13 mouse cellular contexts compared by ENCODE assay signal in the genomic region with DNA sequence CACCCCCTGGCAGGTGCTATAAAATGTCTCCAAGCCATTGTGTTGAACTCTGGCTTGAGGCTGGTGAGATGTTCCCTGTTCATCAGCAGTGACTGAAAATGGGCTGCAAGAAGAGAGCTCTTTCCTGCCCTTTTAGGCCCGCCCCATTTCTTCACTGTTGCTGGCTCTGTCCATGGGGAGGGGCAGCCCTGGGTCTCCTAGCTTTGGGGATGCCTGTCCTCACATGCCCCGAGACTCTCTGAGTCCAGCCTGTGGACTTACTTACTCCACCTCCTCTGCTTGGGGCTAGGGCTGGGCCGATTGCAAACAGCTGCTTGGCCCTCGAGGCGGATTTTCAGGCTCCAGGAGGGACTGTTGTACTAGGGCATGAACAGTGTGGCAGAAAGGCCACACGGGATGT. TPM values are rescaled to one million over a fixed set of nuclear protein-coding genes. Genes with fewer than 3 reads are reported as not detected.
DNase-seq lines count a peak whose midpoint lies in the region; ATAC-seq lines count a peak whose summit lies in the region.
"Had no signal": no experiment of that assay in that cellular context is flagged by ENCODE, and none has a peak within 500 bp of the region (broad histone marks: within the 10 kb centered on the region; RNA-seq: fewer than 3 reads in every experiment).

No protein-coding gene starts in this region.

- H3K27me3 ChIP-seq in heart, embryonic 11.5 days (ENCODE audit: control insufficient read depth, insufficient read depth, low read length) = no peaks in the 10 kb centered on the region
- no peaks in the 10 kb centered on the region for H3K27me3 ChIP-seq in embryonic facial prominence, embryonic 11.5 days (ENCODE audit: control insufficient read depth, insufficient read depth, low read length)
- H3K27me3 ChIP-seq: midbrain, embryonic 12.5 days had no signal

- H3K9me3 ChIP-seq in heart, embryonic 11.5 days (replicated peaks; ENCODE audit: control insufficient read depth, low read length) = no peaks in the 10 kb centered on the region
- no peaks in the 10 kb centered on the region for H3K9me3 ChIP-seq in embryonic facial prominence, embryonic 11.5 days (replicated peaks; ENCODE audit: control insufficient read depth, low read length)
- H3K9me3 ChIP-seq: midbrain, embryonic 12.5 days had no signal

- H3K9ac ChIP-seq in heart, embryonic 11.5 days (ENCODE audit: low read depth, low read length) = no peak overlapping the region
- no peak overlapping the region for H3K9ac ChIP-seq in embryonic facial prominence, embryonic 11.5 days (replicated peaks; ENCODE audit: low read length)
- H3K9ac ChIP-seq: midbrain, embryonic 12.5 days had no signal

- no peaks in the 10 kb centered on the region for H3K36me3 ChIP-seq in heart, embryonic 11.5 days (ENCODE audit: control insufficient read depth, insufficient read depth, low read length)
- H3K36me3 ChIP-seq in embryonic facial prominence, embryonic 11.5 days (replicated peaks; ENCODE audit: control insufficient read depth, insufficient read depth, low read depth, low read length) = no peaks in the 10 kb centered on the region
- H3K36me3 ChIP-seq: midbrain, embryonic 12.5 days had no signal

- ATAC-seq in heart, embryonic 11.5 days (replicated peaks; ENCODE audit: insufficient number of reproducible peaks, low FRiP score, low TSS enrichment) = no peak
- 0 out of 2 replicates have a peak, but pooled peaks have one; percentile 24 for ATAC-seq in embryonic facial prominence, embryonic 11.5 days (replicated peaks; ENCODE audit: insufficient number of reproducible peaks, low FRiP score, low TSS enrichment, low read depth)
- ATAC-seq: intestine, embryonic 16.5 days had no signal

- intact Hi-C loops in heart, postnatal 36 days (cut with DNase I) = no loop called here
- intact Hi-C loops in left cerebral cortex, postnatal 10 days (cut with DNase I) = no loop called here

- WGBS in heart, embryonic 11.5 days (ENCODE audit: insufficient replicate concordance) = 66% methylated on average over 6 of the region's 6 CpGs
- WGBS in embryonic facial prominence, embryonic 11.5 days = 42% methylated on average over 6 of the region's 6 CpGs

- H3K27ac ChIP-seq in heart, embryonic 11.5 days (ENCODE audit: low read depth, low read length) = no peak overlapping the region
- no peak overlapping the region for H3K27ac ChIP-seq in embryonic facial prominence, embryonic 11.5 days (replicated peaks; ENCODE audit: low read depth, low read length)
- H3K27ac ChIP-seq: midbrain, embryonic 12.5 days had no signal

- peak; percentile 73 to 84 for DNase-seq in heart, adult 18-20 months
- DNase-seq in embryonic facial prominence, embryonic 11.5 days (ENCODE audit: low spot score) = no peak
- DNase-seq in heart, postnatal 36 days = peak; percentile 58 to 59
- DNase-seq in lung, postnatal 36 days = peak; percentile 74
- no peak for DNase-seq in left cerebral cortex, postnatal 10 days (ENCODE audit: extremely low spot score in 1 of 2, low spot score in 2 of 2)
- DNase-seq in ovary, postnatal 14 days (ENCODE audit: low spot score) = no peak
- DNase-seq in c-Kit-positive CD71-positive TER-119-positive erythroid progenitor cells, embryonic 14.5 days (ENCODE audit: low spot score) = no peak
- DNase-seq: adrenal gland, postnatal 36 days; cerebellum, adult 8-10 months had no signal

- no peak overlapping the region for H3K4me3 ChIP-seq in heart, embryonic 11.5 days (ENCODE audit: low read depth, low read length)
- H3K4me3 ChIP-seq in embryonic facial prominence, embryonic 11.5 days (ENCODE audit: low read depth, low read length) = no peak overlapping the region
- H3K4me3 ChIP-seq: erythroblast, embryonic 14.5 days; midbrain, embryonic 12.5 days had no signal

- peaks cover 36% of the 10 kb centered on the region for H3K4me1 ChIP-seq in heart, embryonic 11.5 days (ENCODE audit: control insufficient read depth, insufficient read depth, low read length)
- no peaks in the 10 kb centered on the region; the same call in 1 of the 2 replicates for H3K4me1 ChIP-seq in embryonic facial prominence, embryonic 11.5 days (ENCODE audit: control insufficient read depth, insufficient read depth, low read length)

- H3K4me2 ChIP-seq in heart, embryonic 11.5 days = no peak overlapping the region
- H3K4me2 ChIP-seq in embryonic facial prominence, embryonic 11.5 days (ENCODE audit: low read depth, low read length) = no peak overlapping the region
- H3K4me2 ChIP-seq: midbrain, embryonic 12.5 days had no signal

RNA-seq across cellular contexts. Expression of gene Col5a1, which starts 10.9 kb away (rescaled TPM):
- total RNA-seq in heart, adult 18-20 months (2021) = 10 to 100 TPM; 14.8 to 17.9 TPM
- 38.7 and 38.8 TPM in 2 replicates for polyA plus RNA-seq in heart, embryonic 11.5 days (2014; fragmentation: Nextera tagmentation; extraction: Ambion mirVana)
- polyA plus RNA-seq in embryonic facial prominence, embryonic 11.5 days (2014; fragmentation: Nextera tagmentation; extraction: Ambion mirVana) = 29.0 and 32.0 TPM in 2 replicates
- 10 to 100 TPM; 35.8 to 42.4 TPM for total RNA-seq in heart, postnatal 36 days (2021)
- total RNA-seq in left cerebral cortex, postnatal 10 days (2021) = 10 to 100 TPM; 10.4 to 13.1 TPM

Comparison
In these comparisons a context has a peak if more than half of its experiments do, and no peak if none do; other contexts are left out.
1. DNase-seq: peak in heart, adult 18-20 months (2 of 2), heart, postnatal 36 days (2 of 2) and lung, postnatal 36 days (single experiment); none in embryonic facial prominence, embryonic 11.5 days (single experiment), left cerebral cortex, postnatal 10 days (0 of 2), ovary, postnatal 14 days (single experiment) and c-Kit-positive CD71-positive TER-119-positive erythroid progenitor cells, embryonic 14.5 days (single experiment).